Mouse (Mus musculus) cerebellum, adult 9-11 months (tissue): Measurements from ENCODE around the gene Ugt1a1.
"Not testable (repeated sequence)": the region's sequence is repeated elsewhere in the genome, so short reads cannot be mapped to it uniquely, and the experiment has no call there.

Experiments used
- DNase-seq: peaks from one replicate; pipeline ENCODE4 v3.0.0; 2022

Ugt1a1 gene

DNA sequence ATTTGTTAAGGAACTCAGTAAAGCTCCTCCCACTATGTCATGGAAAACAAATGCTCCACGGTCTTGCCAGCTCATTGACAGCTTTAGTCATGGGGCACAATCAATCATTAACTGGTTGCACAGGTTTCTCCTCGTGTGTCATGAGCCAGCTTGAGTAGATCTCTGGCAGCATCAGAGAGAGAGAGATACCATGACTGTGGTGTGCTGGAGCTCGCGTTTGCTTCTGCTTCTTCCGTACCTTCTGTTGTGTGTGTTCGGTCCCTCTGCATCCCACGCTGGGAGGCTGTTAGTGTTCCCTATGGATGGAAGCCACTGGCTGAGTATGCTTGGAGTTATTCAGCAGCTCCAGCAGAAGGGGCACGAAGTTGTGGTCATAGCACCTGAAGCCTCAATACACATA is at the start of gene Ugt1a1:
Gene Ugt1a1, plus strand, starts transcription at position 148 of the 400 bp plus-strand sequence.
- no peak for DNase-seq

DNA sequence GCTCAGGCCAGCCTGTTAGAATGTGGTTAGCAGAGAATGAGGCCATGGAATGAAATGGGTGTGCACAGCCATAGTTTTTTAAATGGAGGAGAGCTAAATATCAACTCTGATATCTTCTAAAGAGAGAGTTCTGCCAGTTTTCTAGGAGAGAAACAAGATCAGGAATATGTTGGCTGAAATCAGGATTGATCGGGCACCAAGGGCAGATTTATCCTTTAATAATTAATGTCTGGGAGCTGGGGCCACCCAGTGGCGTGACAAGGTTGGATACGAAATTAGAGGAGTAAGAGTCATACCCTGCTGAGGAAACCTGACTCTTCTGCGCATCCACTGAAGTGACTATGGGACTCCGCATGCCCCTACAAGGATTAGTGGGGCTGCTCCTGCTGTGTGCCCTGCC is 46.0 kb upstream of the Ugt1a1 start, which contains the start of gene Ugt1a5:
Gene Ugt1a5, plus strand, starts transcription at position 302 of the 400 bp plus-strand sequence.
- no peak for DNase-seq

DNA sequence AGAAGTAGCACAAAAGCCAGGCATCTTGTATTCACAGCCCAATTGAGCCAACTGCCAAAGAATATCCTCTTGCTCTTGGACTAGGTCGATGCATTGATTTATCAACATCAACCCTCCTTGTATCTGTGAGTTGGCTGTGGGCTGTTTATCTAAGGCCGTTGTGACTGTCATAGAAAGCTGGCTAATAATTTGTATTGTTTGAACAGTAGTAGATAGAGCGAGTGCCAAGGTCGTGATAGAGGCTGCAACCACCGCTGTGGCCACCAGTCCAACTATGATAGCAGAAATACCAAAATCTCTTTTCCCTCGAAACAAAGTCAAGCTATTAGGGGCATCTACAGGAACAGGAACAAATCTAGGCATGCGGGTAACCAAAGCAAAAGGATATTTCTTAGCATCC is 39.6 kb upstream of the Ugt1a1 start:
- not testable (repeated sequence) for DNase-seq

DNA sequence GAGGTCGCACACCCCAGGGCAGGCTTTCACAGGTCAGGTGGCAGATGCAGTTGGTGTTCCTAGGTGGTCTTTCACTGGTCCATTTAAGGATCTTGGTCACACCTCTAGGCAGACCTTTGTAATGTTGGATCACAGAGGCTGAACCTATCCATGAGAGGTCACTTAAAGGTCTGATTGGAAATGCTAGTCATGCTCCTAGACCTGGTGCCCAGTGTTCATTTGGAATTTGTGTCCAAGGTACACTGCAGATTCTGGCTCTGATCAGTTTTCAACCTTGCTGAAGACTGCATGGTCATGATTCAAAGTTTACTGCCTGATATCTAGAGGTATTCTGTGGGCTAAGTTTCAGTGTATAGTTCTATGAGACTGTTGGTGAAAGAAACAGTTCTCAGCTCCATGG is 32.1 kb upstream of the Ugt1a1 start:
- DNase-seq: no peak

DNA sequence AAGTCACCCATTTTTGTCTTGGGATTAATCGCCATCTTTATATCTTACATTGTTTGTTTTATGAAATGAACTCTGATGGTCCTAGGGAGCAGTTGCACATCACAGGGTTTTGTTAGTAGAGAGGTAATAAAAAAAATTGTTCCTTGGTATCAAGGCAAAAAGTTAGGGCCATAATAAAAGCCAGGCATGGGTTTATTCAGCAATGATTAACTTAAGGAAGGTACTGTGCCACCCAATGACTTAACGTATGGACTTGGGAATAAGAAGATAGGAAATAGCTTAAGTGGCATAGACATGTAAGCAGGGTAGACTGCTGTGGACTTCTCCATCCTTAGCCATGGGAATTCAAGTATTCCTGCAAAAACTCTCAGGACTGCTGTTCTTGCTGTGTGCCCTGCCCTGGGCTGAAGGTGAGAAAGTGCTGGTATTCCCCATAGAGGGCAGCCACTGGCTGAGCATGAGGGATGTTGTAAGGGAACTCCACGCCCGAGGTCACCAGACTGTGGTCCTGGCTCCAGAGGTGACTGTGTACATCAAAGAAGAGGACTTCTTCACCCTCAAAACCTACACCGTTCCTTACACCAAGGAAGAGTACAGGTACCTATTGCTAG is 25.3 kb upstream of the Ugt1a1 start:
- DNase-seq: no peak

DNA sequence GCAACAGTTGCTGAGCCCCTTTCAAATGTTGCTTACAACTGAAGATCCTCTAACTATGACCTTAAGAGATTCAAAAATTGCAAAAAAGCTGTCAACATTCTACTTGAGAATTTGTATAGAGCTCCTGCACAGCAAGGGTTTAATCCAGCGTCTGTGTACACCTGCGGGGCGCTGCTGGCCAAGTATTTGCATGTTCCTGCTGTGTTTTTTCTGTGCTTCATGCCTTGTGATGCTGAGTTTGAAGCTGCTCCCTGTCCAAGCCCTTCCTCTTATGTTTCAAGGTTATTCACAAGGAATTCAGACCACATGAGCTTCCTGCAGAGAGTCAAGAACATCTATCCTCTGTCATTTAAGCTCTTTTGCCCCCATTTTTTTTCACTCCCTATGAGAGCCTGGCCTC is 19.6 kb upstream of the Ugt1a1 start:
- no peak for DNase-seq

DNA sequence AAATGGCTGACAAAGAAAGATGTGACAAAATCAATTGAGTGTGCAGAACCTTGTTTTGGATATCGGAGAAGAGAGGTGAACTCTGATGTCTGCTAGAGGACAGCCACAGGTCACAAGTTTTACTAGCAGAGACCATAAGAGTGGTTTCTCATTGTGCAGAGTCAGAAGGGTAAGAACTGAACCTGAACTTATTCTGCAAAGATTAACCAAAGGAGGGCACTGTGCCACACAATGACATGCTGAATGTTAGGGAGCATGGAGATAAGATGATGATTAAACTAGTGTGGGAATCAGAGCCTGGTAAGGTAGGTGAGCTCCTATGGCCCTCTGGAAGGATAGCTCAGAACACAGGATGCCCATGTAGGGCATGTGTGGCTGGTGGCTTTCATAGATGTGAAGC is 16.1 kb upstream of the Ugt1a1 start:
- DNase-seq: no peak

DNA sequence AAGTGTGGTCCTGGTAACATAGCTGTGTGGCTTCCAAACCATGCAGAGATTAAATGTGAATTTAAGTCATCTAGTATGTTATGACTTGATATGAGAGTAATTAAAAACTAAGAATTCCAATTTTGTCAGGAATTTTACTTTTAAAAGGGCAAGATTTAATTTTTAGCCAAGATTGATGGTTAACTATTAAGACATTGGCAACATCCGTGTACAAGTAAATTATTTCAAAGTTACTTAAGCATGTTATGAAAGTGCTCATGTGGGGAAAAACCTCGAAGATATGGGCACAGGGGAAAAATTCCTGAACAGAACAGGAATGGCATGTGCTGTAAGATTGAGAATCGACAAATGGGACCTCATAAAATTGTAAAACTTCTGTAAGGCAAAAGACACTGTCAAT is 14.3 kb upstream of the Ugt1a1 start:
- no peak for DNase-seq

DNA sequence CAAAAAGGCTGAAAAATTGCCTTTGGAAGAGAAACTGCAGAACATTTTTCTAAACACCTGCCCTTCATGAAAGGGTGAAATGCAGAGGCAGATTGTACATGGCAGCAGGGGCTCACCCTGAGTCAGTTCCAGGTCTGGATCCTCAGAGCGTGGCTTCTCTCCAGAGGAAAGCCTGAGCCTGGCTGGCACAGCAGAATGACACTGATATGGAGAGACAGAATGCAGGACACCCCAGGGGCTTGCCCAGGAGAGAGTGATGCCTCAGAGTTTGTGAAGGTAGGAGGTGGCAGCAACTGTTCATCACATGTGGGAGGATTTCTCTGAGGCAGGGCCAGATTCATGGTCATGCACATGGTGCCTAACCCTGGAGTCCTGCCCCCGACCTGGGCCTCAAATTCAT is 11.8 kb upstream of the Ugt1a1 start:
- DNase-seq: peak; percentile 68

DNA sequence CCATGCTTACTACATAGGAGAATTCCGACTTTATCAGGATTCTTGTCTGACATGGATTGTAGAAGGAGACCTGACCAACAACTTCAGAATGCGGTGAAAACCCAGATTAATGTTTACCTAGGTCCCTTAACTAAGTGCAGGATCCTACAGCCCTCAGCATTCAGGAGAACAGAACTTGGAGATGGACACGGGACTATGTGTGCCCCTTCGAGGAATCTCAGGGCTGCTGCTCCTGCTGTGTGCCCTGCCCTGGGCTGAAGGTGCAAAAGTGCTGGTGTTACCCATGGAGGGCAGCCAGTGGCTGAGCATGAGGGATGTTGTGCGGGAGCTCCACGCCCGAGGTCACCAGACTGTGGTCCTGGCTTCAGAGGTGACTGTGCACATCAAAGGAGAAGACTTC is 11.3 kb upstream of the Ugt1a1 start, which contains the start of gene Ugt1a2:
Gene Ugt1a2, plus strand, starts transcription at position 146 of the 400 bp plus-strand sequence.
- no peak for DNase-seq

DNA sequence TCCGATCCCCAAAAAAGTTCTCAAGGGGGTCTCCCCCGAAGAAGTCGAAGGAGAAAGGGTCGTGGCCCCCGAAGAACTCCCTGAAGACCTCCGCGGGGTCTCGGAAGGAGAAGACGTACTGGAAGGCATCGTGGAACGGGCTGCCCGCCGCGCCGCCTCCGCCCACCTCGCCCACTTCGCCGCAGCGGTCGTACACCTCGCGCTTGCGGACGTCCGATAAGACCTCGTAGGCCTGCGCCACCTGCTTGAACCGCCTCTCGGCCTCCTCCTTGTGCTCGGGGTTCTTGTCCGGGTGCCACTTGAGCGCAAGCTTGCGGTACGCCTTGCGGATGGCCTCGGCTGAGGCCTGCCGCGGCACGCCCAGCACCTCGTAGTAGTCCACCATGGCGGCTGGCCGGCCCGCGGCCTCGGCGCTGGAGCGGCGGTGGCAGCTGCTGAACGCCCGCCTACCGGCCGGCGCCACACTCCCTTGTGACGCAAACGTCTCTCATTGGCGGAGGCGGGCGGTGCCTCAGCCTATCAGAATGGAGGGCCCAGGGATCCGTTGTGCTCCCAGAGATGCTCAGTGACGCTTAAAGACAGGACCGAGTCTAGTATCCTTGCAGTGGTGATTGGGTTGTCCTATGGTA is 6.4 kb upstream of the Ugt1a1 start, which contains the start of gene Dnajb3:
Gene Dnajb3, minus strand, starts transcription at position 489 of the 629 bp plus-strand sequence.
- peak; percentile 90 for DNase-seq

DNA sequence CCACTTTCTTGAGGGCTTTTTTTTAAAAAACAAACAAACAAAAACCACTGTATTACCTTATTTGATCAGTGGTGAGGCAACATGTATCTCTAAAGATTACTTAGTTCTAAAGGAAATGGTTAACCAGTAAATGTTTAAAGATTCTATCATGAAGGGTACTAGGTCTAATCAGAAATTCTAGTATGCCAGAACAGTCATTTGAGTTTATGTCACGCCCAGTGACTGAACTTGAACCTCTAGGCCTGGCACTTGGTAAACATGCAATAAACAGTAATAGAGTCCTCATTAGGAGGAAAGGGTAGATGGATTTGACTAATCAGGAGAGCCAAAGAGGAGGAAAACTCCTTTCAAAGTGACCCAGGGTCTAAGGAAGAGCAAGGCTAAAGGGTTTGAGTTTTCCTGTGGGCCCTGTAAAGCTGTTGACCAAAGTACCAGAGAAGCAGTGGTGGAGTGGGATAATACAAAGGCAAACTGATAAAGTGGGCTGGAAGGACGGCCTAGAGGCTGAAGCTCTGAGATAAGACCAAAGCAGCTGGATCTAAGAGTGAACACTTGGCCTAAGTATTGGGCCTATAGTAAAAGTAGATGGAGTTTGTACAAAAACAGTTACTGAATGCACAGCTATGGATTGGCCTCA is 4.8 kb upstream of the Ugt1a1 start:
- DNase-seq: no peak

DNA sequence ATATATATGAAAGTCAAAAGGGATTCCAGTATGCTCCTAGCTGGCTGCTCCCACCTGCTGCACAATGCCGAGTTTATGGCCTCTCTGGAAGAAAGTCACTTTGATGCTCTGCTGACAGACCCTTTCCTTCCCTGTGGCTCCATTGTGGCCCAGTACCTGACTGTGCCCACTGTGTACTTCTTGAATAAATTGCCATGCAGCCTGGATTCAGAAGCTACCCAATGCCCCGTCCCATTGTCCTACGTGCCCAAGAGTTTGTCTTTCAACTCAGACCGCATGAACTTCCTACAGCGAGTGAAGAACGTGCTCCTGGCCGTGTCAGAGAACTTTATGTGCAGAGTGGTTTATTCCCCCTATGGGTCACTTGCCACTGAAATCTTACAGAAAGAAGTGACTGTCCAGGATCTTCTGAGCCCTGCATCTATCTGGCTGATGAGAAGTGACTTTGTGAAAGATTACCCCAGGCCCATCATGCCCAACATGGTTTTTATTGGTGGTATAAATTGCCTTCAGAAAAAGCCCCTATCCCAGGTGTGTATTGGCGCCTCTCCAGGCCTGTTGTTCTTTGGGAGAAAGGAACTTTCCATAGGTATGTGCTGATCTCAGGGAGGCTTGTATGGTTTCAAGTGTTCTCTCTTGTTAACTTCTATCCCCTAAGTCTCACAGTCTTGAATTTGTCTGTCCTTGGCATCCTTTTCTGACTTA is 734 bp downstream of the Ugt1a1 start:
- no peak for DNase-seq

DNA sequence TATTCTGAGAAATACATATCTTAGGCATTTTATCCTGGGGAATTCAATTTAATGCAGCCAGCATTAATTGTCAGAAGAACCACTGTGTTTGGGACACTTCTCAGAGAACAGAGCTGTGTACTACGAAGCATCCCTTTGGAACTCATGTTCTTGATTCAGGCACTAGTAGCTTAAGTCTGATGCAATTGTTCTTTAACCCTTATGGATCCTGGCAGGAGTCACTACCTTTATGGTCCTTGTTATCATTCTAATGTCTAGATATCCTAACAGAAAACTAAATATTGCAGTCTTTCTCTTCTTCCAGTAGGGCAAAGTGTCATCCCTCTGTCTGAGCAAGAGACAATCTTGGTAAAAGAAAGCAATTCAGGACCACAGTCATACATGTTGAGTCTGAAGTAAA is 1.3 kb downstream of the Ugt1a1 start:
- no peak for DNase-seq

DNA sequence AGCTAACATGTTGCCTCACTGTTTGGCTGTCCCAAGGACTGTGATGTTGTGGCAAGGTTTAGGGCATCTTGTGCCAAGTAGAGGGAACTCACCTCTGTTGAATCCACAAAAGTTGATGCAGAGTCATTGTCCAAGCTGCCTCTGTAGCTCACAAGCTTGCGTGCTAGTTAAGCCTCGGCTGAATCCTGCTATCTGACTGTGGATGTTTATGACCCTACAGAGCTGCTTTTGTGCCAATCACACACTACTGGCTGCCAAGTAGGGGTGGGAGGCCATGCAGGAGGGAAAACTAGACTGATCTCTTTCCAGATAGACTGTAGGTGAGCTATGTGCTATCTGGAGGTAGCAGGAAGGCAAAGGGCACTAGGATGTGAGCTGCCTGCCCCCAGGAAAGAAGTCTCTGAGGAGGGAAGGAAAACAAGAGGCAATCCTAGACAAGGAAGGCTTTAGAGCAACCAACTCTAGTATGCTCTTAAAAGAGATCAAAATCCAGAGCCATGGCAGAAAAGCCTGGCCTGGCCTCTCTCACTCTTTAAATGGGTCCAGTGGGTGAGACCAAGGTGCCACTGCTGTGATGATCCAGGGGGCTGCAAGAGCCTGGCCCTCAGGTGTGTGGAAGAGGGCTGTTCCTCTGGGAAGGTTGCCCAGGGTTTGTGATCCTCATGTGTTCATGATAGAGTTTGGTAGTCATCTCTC is 2.2 kb downstream of the Ugt1a1 start:
- no peak for DNase-seq

DNA sequence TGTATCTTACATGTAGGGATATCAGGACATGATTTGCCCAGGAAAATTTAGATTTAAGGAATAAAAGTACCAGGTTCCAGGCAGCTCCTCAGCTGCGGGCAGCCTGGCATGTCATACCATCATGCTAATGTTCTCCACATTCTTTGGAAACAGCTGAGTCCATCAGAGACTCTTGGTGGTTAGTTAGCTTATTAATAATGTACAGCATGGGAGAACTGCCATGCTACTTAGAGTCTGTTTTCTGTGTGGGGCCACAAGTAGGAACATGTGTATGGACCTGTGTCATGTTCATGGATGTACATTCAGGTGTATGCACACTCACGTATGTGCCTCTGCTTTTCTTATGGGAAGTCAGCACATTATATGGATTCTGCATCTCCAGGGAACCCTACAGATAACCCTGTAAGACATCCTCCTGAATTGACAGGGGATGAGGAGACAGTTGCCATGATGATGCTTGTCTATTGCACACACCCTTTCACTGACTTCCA is 2.7 kb downstream of the Ugt1a1 start:
- no peak for DNase-seq

DNA sequence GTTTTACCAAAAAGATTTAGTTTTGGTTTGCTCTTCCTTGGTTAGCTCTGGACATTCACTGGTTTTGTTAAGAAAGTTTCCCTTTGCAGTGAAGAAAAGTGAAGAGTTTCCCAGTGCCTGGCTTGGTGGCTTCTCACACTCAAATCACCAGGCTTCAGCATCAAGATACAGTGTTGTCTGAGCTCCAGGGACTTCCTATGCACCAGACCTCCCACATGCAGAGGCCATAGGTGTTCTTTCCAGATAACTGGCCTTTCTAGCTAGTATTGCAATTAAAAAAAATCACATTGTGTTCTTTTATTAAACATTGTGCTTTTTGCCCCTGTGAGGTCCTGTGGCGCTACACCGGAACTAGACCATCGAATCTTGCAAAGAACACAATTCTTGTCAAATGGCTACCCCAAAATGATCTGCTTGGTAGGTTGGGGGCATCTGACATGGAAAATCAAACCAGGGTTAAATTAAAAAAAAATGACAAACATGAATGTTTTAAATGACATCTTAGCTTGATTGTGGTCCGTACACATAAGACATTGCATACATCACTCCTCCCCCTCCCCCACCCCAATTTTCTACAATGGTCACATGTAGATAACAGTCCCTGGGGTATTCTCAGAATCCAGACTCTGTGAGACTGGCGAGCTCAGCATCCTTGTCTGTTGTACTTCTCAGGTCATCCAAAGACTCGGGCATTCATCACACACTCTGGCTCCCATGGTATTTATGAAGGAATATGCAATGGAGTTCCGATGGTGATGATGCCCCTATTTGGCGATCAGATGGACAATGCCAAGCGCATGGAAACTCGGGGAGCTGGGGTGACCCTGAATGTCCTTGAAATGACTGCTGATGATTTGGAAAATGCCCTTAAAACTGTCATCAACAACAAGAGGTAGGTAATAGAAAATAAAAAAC is 4.0 kb downstream of the Ugt1a1 start:
- no peak for DNase-seq

DNA sequence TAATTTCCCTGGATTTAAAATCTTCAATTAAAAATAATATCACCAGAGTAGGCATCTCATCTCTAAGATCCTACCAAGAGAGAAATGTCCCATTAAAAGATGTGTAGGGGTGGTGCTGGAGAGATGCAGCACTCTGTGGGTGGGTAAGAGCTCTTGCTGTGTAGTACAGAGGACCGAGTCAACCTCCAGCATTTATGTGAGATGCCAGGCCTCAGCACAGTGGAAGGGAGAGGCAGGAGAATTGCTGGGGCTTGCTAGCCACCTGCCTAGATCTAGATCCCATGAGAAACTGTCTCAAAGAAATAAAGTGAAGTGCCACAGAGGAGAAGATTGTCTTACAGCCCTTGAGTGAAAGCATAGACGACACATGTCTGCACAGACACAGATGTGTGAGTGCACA is 4.8 kb downstream of the Ugt1a1 start:
- DNase-seq: no peak

DNA sequence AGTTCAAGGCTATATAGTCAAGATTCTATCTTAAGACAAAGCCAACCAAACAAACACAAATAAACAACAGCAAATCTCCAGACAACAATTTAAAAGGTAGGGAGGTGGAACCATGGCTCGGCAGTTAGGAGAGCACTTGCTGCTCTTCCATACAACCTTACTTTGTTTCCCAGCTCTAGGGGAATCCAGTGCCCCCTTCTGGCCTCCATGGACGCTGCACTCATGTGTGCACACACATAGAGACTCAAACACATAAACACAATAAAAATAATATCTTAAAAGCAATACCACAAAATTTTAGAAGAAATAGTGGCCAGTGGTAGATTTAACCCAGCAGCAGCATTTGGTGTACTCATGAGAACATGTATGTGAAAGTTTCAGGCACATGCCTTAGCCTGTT is 5.4 kb downstream of the Ugt1a1 start:
- DNase-seq: no peak

DNA sequence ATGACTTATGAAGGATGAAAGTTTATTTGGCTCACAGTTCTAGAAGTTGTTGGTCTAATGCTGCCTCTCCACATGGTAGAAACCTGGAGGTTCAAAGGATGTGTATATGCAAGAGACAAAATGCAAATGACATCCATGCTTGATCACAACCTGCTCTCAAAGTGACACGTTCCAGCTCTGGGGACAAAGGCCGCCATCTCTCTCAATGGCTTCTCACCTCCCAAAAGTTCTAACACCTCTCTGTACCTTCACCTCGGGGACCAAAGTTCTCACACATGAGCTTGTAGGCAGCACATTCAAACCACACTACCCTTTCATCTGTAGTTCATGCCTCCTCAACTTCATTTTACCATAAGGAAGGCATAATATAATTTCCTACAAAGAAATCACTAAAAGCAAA is 5.8 kb downstream of the Ugt1a1 start:
- DNase-seq: no peak

DNA sequence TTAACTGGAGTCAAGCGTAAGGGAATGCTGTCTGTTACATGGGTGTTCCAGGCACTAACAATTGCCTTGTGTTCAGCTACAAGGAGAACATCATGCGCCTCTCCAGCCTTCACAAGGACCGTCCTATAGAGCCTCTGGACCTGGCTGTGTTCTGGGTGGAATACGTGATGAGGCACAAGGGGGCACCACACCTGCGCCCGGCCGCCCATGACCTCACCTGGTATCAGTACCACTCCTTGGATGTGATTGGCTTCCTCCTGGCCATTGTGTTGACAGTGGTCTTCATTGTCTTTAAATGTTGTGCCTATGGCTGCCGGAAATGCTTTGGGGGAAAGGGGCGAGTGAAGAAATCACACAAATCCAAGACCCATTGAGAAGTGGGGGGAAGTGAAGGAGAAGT is 6.3 kb downstream of the Ugt1a1 start:
- DNase-seq: no peak

DNA sequence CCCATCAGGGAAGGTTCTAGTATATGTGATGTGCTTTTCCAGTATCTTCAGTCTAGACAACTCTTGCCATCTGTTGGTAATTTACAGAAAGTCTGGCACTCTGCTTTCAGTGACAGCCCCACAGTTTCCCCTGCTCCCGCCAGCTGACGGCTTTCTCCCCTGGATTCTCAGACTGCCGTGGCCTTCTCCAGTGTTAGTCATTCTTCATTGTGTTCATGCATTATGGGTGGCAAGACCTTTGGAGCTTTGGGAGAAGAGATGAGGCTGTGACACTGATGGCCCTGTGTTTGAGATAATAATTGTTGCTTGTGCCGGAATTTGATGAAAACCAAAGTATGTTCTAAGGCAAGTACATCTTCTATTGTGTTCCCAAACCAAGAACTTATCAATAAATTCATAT is 6.8 kb downstream of the Ugt1a1 start:
- DNase-seq: no peak
